Mouse (Mus musculus) heart, embryonic 14.5 days (tissue): ENCODE measurements at regions not wholly inside any gene's neighbourhood (a gene's known extent, or its start where the extent isn't known, plus 50 kb on each side); places are given as distances from the start of the nearest gene placed in this dataset.

Source experiments
- ATAC-seq: fragments of 200-750 bp; cut with Nextera tagmentation; 2 replicates; pipeline ENCODE4 v1.8.0; 2017; ENCODE audit warnings: low read depth, moderate TSS enrichment; ENCODE audit not compliant: insufficient number of reproducible peaks, insufficient read depth, low FRiP score
- H3K27ac ChIP-seq, 2 experiments: fragments of 200-500 bp in 1 of 2; fragments of 300-500 bp in 1 of 2; sonication (generic) in 1 of 2; replicated peaks in 1 of 2; 2 replicates each; pipeline ENCODE4 v1.5.1; 2012 to 2014; ENCODE audit warnings: low read depth in 2 of 2, low read length in 2 of 2, control low read depth in 1 of 2, mild to moderate bottlenecking in 1 of 2, mixed read lengths in 1 of 2; ENCODE audit not compliant: control insufficient read depth in 1 of 2, insufficient read depth in 1 of 2
- H3K27me3 ChIP-seq: fragments of 300-500 bp; sonication (generic); 2 replicates; pipeline ENCODE4 v1.6.1; 2014; ENCODE audit warnings: mild to moderate bottlenecking, low read length, control low read depth; ENCODE audit not compliant: control insufficient read depth, insufficient read depth
- H3K36me3 ChIP-seq: fragments of 300-500 bp; sonication (generic); 2 replicates; pipeline ENCODE4 v1.6.1; 2014; ENCODE audit warnings: mild to moderate bottlenecking, control low read depth, low read length, mixed read lengths; ENCODE audit not compliant: control insufficient read depth, insufficient read depth
- H3K4me1 ChIP-seq, 2 experiments: fragments of 200-500 bp in 1 of 2; fragments of 300-500 bp in 1 of 2; sonication (generic) in 1 of 2; 2 replicates each; pipeline ENCODE4 v1.6.1; 2012 to 2014; ENCODE audit warnings: low read length in 2 of 2, control low read depth in 1 of 2, mixed read lengths in 1 of 2; ENCODE audit not compliant: control insufficient read depth in 2 of 2, insufficient read depth in 2 of 2
- H3K4me2 ChIP-seq: fragments of 300-500 bp; sonication (generic); 2 replicates; pipeline ENCODE4 v1.6.1; 2014; ENCODE audit warnings: mild to moderate bottlenecking, low read length
- H3K4me3 ChIP-seq, 2 experiments: fragments of 200-500 bp in 1 of 2; fragments of 300-500 bp in 1 of 2; sonication (generic) in 1 of 2; 2 replicates each; pipeline ENCODE4 v1.5.1; 2012 to 2014; ENCODE audit warnings: low read length in 2 of 2, mild to moderate bottlenecking in 2 of 2, control low read depth in 1 of 2, low read depth in 1 of 2, moderate library complexity in 1 of 2; ENCODE audit not compliant: control insufficient read depth in 1 of 2, insufficient read depth in 1 of 2
- H3K9ac ChIP-seq: fragments of 300-500 bp; sonication (generic); 2 replicates; pipeline ENCODE4 v1.6.1; 2014; ENCODE audit warnings: mild to moderate bottlenecking, low read length
- H3K9me3 ChIP-seq: fragments of 300-500 bp; sonication (generic); 2 replicates; pipeline ENCODE4 v1.6.1; 2016; ENCODE audit warnings: low read length, control low read depth; ENCODE audit not compliant: control insufficient read depth
- WGBS: fragments of 180-500 bp; shearing (Covaris S2); extraction: QIAGEN DNeasy Blood & Tissue Kit; methylation state at CpG from one replicate; pipeline ENCODE4 v1.1.7; 2014; 5-methylcytosine and 5-hydroxymethylcytosine counted together

- no peak for ATAC-seq
Measured at GRCm38 (mm10) chr3:40091773-40092343, 439.2 kb upstream of the Intu start.

GRCm38 (mm10) chr3:40092765-40093368 is 438.2 kb upstream of the Intu start:
- ATAC-seq = no peak
- Histone ChIP-seq H3K27me3 (no peaks in the 10 kb centered on the region), H3K4me2 (no peak overlapping the region), H3K27ac (no peak overlapping the region), H3K9me3 (no peaks in the 10 kb centered on the region), H3K4me1 (no peaks in the 10 kb centered on the region), H3K9ac (no peak overlapping the region), H3K4me3 (no peak overlapping the region), H3K36me3 (no peaks in the 10 kb centered on the region)
- WGBS = 74% methylated on average over 8 of the region's 8 CpGs

More at GRCm38 (mm10) chr3:40091773-40092343, 439.2 kb upstream of the Intu start:
- Histone ChIP-seq H3K9me3 (no peaks in the 10 kb centered on the region), H3K9ac (no peak overlapping the region), H3K4me3 (no peak overlapping the region), H3K36me3 (no peaks in the 10 kb centered on the region), H3K4me1 (no peaks in the 10 kb centered on the region), H3K27me3 (no peaks in the 10 kb centered on the region), H3K4me2 (no peak overlapping the region), H3K27ac (no peak overlapping the region)
- WGBS = 81% methylated on average over 13 of the region's 13 CpGs

- Histone ChIP-seq H3K4me2 (no peak overlapping the region), H3K36me3 (no peaks in the 10 kb centered on the region), H3K27me3 (no peaks in the 10 kb centered on the region), H3K9me3 (0 out of 2 replicates have a peak, but pooled peaks cover 6% of the 10 kb centered on the region), H3K4me1 (no peaks in the 10 kb centered on the region), H3K4me3 (no peak overlapping the region), H3K9ac (no peak overlapping the region), H3K27ac (no peak overlapping the region)
- no peak for ATAC-seq
- 85% methylated on average over 6 of the region's 6 CpGs for WGBS
Measured at GRCm38 (mm10) chr3:40094040-40094439, 437.0 kb upstream of the Intu start.

GRCm38 (mm10) chr3:40094701-40095100 is 436.4 kb upstream of the Intu start:
- Histone ChIP-seq H3K27me3 (no peaks in the 10 kb centered on the region), H3K9me3 (0 out of 2 replicates have a peak, but pooled peaks cover 6% of the 10 kb centered on the region), H3K4me3 (no peak overlapping the region), H3K9ac (no peak overlapping the region), H3K4me2 (no peak overlapping the region), H3K4me1 (no peaks in the 10 kb centered on the region), H3K27ac (no peak overlapping the region), H3K36me3 (no peaks in the 10 kb centered on the region)
- no peak for ATAC-seq

- H3K4me2 ChIP-seq = no peak overlapping the region
- ATAC-seq = no peak
- no peaks in the 10 kb centered on the region for H3K27me3 ChIP-seq
- no peak overlapping the region for H3K9ac ChIP-seq
- no peak overlapping the region for H3K4me3 ChIP-seq
- 0 out of 2 replicates have a peak, but pooled peaks cover 6% of the 10 kb centered on the region for H3K9me3 ChIP-seq
- no peak overlapping the region for H3K27ac ChIP-seq
- 74% methylated on average over 4 of the region's 4 CpGs for WGBS
- no peaks in the 10 kb centered on the region for H3K4me1 ChIP-seq
- no peaks in the 10 kb centered on the region for H3K36me3 ChIP-seq
Measured at GRCm38 (mm10) chr3:40102698-40103097, 428.4 kb upstream of the Intu start.

GRCm38 (mm10) chr3:40114811-40115210 is 416.3 kb upstream of the Intu start:
- no peak overlapping the region for H3K4me3 ChIP-seq
- no peak overlapping the region for H3K9ac ChIP-seq
- H3K9me3 ChIP-seq = no peaks in the 10 kb centered on the region
- peaks cover 2 to 7% of the 10 kb centered on the region in 2 experiments; a peak in 2 of 4 replicates for H3K4me1 ChIP-seq
- 16% methylated on average over 4 of the region's 4 CpGs for WGBS
- H3K36me3 ChIP-seq = no peaks in the 10 kb centered on the region
- H3K27ac ChIP-seq = no peak overlapping the region
- no peak overlapping the region for H3K4me2 ChIP-seq
- no peak for ATAC-seq
- H3K27me3 ChIP-seq = no peaks in the 10 kb centered on the region

- no peak for ATAC-seq
- Histone ChIP-seq H3K27ac (no peak overlapping the region), H3K9ac (no peak overlapping the region), H3K4me3 (no peak overlapping the region), H3K27me3 (no peaks in the 10 kb centered on the region), H3K9me3 (no peaks in the 10 kb centered on the region), H3K4me1 (peaks cover 2 to 7% of the 10 kb centered on the region in 2 experiments; a peak in 2 of 4 replicates), H3K36me3 (no peaks in the 10 kb centered on the region), H3K4me2 (no peak overlapping the region)
- WGBS = 75% methylated on average over 3 of the region's 3 CpGs
Measured at GRCm38 (mm10) chr3:40118551-40118950, 412.5 kb upstream of the Intu start.

- ATAC-seq = no peak
- Histone ChIP-seq H3K9ac (no peak overlapping the region), H3K4me3 (no peak overlapping the region), H3K27me3 (no peaks in the 10 kb centered on the region), H3K4me1 (peaks cover 2 to 7% of the 10 kb centered on the region in 2 experiments; a peak in 2 of 4 replicates), H3K27ac (no peak overlapping the region), H3K4me2 (no peak overlapping the region), H3K36me3 (no peaks in the 10 kb centered on the region), H3K9me3 (no peaks in the 10 kb centered on the region)
- WGBS = 18% methylated on average over 1 of the region's 1 CpGs
Measured at GRCm38 (mm10) chr3:40119462-40119861, 411.6 kb upstream of the Intu start.
